Mouse (Mus musculus): ENCODE results near the gene Tbc1d22a. TPM values are rescaled to one million over a fixed set of nuclear protein-coding genes. Genes with fewer than 3 reads are reported as not detected.
"Not testable (repeated sequence)": the region's sequence is repeated elsewhere in the genome, so short reads cannot be mapped to it uniquely, and the experiment has no call there.

The Tbc1d22a gene
- total RNA-seq, 2 experiments from 2014 or later, result 32.3 TPM

DNA sequence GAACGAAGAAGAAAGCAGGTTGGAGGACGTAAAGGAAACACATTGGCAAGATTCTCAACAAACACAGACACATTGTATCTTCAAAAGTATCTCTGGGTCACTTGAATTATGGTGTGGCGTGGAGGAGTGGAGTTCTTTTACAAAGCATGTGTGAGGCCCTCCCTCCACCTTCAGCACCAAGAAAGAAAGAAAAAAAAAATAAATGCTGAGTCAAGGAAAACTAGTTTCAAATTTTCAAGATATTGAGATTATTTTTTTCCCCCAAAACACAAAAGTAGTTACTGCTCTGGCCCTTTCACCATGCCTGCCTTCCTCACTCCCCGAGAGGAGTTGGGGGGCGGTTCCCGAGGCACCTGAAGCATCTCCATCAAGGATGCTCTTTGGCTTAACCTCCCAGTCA lies 35.7 kb upstream of the Tbc1d22a start:
- no peak for DNase-seq (ENCODE audit: low spot score in 2 of 2)

DNA sequence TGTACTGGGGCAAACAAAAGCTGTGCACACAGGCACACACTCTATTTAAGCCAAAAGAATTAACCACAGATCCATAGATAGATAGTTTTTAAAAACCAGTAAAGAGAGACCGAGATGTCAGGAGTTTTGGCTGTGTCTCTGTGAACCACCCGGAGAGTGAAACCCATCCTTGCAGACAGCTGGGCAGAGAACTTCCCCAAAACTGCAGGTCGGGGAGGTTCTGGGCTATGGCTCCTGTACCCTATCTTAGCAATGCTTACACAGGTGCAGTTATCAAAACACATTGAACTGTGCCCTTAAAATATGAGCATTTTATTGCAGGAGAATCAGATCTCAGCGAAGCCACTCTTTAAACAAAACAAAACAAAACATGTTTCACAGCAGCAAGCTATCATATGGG lies 33.8 kb upstream of the Tbc1d22a start:
- no peak for DNase-seq (ENCODE audit: low spot score in 2 of 2)

DNA sequence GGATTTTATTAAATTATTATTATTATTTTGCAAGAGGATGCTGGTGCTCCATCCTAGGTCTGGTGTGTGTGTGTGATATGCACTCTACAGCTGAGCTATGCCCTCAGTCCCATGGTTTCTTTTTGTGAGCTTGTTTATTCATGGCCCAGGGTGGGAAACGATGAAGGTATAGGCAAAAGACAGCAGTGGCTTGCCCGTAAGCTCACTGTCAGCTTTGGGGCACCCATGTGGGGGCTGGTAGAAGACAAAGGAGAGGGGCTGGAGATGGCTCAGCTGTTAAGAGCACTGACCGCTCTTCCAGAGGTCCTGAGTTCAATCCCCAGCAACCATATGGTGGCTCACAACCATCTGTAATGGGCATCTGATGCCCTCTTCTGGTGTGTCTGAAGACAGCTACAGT lies 32.9 kb upstream of the Tbc1d22a start:
- not testable (repeated sequence) for DNase-seq (ENCODE audit: low spot score in 2 of 2)

DNA sequence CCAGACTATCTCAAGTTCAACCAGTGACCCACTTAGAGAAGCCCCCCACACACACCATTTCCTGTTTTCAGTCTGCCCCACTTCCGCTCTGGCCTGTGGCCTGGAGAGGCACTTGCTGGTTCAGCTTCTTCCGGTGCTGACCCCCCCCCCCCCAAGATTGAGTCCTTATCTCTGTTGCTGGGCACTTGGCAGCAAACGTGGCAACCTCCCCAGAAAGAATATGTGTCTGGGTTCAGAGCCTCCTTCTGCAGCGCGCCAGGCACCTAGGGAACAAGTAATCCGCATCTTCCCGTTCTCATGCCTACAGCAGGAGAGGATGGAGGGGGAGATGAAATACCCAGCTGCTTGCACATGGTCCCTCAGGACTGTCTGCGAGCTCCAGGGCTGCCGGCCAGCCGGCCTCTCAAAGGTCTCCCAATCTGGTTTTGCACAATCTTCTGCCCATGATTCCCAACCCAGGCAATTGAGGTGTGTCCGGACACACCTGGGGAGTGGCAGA lies 32.3 kb upstream of the Tbc1d22a start:
- no peak for DNase-seq (ENCODE audit: low spot score in 2 of 2)

DNA sequence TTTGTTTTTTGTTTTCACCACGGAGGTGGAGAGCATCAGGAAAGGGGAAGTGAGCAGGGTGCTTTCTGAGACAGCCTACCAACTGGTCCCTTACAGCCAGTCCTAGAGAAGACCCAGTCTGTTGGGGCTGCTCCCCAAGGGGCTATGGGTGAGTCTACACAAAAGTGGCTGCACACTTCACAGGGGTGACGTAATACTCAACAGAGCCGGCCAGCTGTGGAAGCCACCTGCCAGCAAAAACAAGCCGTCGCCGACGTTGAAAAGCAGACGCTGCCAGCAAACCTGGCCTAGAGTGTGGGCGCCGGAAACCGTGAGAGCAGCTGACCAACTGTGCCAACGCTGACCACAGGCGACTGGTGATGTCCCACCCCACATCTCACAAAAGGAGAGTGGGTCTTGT lies 31.6 kb upstream of the Tbc1d22a start:
- DNase-seq (ENCODE audit: low spot score in 2 of 2), result no peak

DNA sequence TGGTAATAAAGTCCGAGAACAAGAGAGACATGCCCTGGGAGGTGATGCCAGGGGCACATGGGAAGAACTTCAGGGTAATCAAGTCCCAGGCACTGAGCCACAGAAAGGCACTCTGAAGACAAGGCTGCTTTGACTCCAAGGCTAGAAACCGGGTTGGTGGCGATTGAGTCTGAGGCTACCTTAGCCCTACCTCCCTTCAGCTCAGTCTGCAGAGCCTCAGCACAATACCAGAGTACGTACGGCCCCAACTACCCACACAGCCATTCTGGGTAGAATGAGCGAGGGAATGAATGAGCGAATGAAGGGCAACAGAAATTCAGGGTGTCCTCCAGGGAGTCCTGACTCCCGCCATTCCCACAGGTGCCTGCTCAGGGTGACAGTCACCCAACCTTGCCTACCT lies 30.8 kb upstream of the Tbc1d22a start:
- DNase-seq (ENCODE audit: low spot score in 2 of 2), result no peak

DNA sequence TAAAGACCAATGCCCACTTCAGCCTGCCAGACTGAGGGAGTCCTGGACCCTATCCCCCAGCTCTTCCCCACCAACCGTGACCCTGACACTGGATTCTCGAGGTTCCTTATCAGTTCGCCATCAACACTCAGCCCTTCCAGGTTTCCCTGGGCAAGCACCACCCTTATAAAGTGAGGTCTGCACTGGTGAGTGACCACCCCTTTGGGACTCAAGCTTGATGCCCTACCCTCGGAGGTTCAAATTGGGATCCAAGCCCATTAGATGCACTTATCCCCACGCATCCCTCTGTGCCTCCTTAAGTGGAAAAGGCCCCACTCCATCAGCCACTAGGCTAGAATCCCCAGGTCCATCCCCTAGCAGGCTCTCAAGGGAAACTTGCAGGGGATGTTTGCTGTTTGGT lies 30.2 kb upstream of the Tbc1d22a start:
- no peak for DNase-seq (ENCODE audit: low spot score in 2 of 2)

DNA sequence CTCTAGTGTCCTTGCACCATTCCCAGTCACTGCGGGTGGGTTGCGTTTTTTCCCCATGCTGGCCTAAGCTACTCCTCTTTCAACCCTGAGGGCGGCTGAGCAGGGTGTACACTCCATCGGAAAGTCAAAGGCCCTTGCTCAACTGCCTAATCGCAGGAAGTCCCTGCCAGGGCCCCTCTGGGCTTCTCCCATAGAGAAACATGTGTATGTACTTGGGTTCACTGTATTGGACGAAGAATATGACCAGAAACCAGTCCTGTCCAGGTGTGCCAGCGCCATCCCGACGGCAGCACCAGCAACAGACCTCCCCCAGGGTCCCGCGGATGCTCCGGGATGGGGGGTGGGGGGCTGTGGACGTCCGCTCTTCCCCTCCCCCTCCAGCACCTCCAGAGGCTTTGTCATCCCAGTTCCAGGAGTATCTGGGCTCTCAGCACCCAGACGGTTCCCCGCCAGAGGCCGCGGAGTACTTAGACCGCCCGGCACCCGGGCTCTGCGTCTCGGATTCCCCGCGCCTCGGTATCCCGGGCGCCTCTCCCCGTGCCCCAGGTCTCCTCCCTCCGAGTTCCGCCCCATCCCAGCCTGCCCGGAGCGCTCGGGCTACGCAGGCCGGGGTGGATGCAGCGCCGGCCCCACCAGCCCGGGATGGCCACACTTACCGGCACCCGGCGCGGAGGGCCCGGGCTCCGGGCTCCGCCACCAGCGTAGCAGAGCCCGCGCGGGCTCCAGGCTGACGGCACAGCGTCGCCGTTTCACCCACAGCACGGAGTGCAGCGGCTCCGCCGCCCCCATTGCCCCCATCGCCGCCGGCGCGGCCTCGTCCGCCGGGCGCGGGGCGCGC lies 29.2 kb upstream of the Tbc1d22a start:
- peak in 1 of 2 experiments; percentile 24 for DNase-seq (ENCODE audit: low spot score in 2 of 2)

DNA sequence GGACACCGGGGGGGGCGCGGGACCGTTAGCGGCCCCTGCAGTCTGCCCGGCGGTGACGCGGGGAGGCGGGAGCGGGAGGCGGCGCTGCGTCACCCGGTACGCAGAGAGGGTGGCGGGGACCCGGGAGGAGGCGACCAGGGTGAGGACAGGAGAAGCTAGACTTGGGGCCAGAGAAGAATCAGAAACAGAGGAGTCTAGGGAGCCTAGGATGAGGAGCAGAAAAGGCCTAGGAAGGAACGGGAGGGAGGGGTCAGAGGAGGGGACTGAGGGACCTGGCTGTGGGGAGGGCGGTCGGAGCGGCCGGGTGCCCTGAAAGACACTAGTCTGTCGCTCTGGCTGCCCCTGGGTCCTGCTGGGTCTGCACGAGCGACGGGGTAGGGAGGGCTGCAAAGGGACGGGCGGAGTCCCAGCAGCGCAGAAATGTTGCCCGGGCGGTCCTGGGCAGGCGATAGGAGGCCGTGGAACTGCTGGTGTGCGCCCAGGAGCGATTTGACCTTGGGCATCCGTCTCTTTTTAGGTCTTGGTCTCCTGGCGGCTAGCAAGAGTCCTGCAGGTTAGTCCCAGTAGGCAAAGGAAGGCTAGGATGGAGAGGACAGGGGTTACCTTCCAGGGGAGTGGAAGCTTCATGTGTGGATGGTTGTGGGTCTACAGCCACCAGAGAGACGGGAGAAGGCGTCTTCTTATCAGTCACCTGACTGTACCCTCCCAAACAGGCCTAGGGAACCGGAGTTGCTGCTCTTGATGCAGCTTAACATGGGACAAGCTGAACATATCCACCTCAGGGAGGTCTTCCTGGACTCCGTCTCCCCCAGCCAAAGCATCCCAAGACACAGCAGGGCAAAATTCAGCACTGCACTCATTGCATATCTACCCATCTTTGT lies 28.3 kb upstream of the Tbc1d22a start, which contains the start of gene Cerk:
TSS of gene Cerk (minus strand) at position 453 of the 881 bp plus-strand sequence.
- peak; percentile 38 to 44 for DNase-seq (ENCODE audit: low spot score in 2 of 2)

DNA sequence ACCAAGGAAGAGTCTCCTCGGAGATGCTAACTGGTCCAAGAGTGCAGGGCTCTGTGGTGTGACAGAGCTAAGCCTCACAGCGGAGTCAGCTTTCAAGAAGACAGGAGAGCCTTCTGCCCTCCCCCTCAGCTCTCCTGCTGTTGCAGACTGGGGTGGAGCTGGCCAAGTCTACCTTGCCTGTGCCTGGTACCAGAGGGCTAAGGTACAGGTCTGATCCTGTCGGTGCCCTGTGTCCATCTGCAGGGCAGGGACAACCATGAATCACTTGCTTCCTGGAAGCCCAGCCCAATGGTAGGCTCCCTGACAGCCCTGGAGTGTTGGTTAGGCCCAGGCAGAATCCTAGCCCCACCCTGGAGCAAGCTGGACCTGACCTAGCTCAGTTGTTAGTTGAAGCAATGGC lies 27.6 kb upstream of the Tbc1d22a start:
- DNase-seq (ENCODE audit: low spot score in 2 of 2), result no peak

DNA sequence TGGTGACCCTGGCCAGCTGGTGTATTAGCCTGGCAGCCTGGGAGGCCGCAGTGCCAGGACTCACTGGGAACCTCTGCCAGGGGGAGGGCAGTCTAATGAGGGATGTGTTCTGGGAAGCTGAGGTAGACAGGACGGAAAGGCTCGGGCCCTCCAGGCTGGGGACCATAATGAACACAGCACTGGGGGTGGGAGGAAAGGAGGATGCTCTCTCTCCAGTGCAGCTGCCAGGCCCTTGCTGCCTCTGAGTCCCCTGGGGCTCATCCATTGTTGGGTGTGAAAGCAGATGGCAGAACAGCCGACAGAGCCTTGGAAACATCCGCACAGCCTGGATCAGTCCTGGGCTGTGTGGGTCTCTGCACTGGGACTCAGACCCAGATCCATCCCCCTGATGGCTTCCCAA lies 26.1 kb upstream of the Tbc1d22a start:
- no peak for DNase-seq (ENCODE audit: low spot score in 2 of 2)

DNA sequence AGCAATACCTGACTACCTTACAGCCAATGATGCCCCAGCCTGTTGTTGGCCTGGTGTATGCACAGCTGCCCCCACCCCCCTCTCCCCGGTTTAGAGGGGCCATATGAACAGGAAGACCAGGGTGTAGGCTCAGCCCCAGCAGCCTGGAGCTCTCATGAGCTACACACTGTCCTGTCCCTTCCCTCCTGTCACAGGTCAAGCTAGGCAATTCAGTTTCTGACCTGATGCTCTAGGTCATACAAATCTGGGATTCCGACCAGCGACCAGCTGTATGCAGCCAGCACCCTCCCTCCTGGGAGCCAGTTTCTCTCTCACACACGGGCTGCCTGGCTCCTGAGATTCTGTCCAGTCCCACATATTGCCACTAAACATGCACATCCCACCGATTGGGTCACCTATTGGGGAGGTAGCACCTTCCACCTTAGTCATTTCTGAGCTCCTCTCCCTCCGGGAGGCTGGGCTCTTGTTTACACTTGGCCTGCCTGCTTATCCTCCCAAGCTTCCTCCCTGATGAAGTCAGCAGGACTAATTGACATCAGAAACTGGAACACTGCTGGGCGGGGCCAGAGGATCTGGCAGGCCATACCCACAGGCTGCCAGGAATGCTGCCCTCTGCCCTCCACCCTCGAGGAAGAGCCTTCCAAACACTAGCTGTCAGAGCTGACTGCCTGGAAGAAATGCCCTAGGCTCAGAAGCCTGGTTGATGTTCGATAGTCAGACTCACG lies 25.4 kb upstream of the Tbc1d22a start:
- peak; percentile 34 to 69 for DNase-seq (ENCODE audit: low spot score in 2 of 2)

DNA sequence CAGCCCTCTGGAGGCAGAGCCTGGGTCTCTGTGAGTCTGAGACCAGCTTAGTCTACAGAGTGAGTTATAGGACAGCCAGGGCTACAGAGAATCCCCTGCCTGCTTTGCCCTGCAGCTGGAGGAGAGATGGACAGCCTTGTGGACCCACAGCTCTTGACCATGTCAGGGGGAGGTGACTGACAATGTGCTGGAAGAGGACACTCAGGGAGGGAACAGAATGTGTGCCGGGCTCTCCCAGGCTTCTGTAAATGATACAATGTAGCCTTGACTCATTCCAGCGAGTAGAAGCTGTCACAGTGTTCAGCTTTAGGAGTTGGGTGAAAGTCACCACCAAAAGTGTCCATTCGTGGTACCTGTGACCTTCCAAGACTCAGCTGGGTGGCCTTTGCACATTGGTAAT lies 23.9 kb upstream of the Tbc1d22a start:
- no peak for DNase-seq (ENCODE audit: low spot score in 2 of 2)

DNA sequence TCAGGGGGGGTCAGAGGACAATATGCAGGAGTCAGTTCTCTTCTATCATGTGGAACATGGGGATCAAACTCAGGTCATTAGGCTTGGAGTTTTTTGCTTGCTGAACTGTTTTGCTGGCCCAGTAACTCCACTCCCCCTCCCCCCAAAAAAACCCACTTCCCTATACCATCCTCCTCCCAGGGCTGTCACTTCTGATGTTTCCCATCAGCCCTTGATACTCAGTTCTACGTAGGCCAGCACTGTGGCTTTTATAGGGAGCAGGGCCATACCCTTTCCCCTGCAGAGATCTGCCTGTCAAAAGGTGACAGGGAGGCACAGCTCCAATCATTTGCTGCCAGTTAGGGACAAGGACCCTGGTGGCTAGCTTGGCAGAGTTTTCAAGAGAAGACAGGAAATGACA lies 22.8 kb upstream of the Tbc1d22a start:
- DNase-seq (ENCODE audit: low spot score in 2 of 2), result no peak

DNA sequence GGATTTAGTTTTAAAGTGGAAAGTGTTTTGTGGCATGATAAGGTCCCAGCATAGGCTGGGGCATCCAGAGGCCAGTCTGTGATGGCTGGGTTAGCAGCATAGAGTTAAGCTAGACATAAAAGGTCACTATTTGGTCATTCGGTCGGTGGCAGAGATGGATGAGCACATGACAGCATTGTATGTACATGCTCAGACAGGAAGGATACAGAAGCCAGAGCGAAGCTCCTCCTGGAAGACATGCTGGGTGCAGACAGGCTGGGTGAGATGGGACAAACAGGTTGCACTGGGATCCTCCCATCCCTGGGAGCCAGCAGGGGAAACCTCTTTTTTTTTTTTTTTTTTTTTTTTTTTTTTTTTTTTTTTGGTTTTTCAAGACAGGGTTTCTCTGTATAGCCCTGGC lies 22.3 kb upstream of the Tbc1d22a start:
- DNase-seq (ENCODE audit: low spot score in 2 of 2), result no peak

DNA sequence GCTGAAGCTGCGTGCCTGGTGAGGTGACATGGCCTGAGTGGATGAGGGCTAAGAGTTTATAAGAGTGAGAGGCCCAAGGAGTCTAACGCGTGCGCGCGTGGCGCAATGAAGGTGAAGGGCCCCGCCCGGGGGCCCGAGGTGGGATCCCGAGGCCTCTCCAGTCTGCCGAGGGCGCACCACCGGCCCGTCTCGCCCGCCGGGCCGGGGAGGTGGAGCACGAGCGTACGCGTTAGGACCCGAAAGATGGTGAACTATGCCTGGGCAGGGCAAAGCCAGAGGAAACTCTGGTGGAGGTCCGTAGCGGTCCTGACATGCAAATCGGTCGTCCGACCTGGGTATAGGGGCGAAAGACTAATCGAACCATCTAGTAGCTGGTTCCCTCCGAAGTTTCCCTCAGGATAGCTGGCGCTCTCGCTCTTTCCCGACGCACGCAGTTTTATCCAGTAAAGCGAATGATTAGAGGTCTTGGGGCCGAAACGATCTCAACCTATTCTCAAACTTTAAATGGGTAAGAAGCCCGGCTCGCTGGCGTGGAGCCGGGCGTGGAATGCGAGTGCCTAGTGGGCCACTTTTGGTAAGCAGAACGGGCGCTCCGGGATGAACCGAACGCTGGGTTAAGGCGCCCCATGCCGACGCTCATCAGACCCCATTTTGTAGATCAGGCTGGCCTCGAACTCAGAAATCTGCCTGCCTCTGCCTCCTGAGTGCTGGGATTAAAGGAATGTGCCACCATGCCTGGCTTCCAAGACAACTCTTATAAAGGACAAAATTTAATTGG lies 19.4 kb upstream of the Tbc1d22a start:
- not testable (repeated sequence) for DNase-seq (ENCODE audit: low spot score in 2 of 2)

DNA sequence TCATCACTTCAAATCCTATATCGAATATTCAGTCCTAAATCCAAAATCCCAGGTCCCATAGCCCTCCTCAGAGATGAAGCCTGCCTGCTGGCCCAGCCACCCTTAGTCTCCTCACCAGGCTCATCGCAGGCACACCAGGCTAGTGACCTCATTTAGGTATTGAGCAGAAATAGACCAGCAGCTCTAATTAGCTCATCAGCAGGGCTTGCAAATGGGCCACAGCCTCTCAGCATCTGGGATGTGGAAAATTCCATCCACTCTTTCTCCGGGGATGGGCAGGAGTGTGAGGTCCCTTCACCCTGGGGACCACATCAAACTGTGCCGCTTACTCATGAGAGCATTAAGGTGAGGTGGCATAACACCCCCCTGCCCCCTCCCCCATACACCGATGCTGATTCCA lies 15.2 kb upstream of the Tbc1d22a start:
- no peak for DNase-seq (ENCODE audit: low spot score in 2 of 2)

DNA sequence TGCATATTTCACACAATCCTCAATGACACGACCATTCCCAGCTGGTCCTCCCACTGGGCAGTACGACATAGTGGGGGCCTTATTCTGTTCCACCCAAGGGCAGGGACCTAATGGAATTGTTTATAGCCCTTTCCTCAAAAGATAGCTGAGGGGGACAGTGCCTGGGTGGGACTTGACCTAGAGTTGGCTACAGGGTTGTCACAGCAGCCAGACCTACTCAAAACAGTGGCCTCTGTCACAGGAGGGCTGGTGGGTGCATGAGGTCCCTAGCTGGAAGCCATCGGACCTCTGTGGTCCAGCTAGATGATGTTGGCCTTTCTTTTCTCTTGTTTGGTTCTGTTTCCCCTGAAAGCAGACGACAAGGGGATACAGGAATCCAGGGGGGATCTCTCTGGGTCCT lies 14.8 kb upstream of the Tbc1d22a start:
- no peak for DNase-seq (ENCODE audit: low spot score in 2 of 2)

DNA sequence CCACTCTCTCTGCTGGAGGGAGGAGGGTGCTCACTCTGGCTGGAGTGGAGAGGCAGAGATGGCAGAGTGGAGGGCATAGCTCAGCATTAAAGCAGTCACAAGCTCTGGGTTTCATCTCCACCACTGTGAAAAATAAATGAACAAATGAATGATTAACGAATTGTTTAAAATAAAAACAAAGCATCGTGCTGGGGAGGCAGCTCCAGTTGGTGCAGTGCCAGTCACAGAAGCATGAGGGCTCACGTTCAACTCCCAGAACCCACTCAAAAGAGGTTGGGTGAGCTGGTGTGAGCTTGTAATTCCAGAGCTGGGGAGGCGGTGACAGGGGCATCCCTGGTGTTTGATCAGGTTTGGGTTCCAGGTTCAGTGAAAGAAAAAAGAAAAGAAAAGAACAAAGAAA lies 14.1 kb upstream of the Tbc1d22a start:
- DNase-seq (ENCODE audit: low spot score in 2 of 2), result no peak

DNA sequence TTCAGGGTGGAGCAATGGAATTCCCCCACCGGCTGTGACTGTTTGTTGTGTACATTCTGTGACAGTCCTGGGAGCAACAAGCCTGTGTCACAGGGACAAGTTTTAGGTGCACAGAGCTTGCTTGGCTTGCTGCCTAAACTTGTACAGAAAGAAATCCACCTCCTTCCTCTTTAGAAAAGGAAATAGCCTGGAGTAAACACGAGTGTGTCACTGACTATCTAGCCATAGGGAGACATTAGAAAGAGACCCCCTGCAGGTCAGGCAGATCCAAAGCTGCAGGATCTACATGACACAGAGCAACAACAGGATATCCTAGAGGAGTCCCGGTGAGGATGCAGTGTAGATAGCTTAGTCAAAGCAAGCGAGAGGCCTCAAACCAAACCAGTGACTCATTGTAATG lies 13.2 kb upstream of the Tbc1d22a start:
- no peak for DNase-seq (ENCODE audit: low spot score in 2 of 2)
